Mouse (Mus musculus) cortical plate, adult 2 months (tissue): ENCODE data around the gene Sox6.

Experiments
- CTCF ChIP-seq: fragments of 200-500 bp; IDR thresholded peaks from 2 replicates; pipeline ENCODE4 v1.5.1; 2011; ENCODE audit warnings: mild to moderate bottlenecking, control low read depth, low read length; ENCODE audit not compliant: insufficient read depth; ENCODE audit errors: extremely low read depth
- POLR2A ChIP-seq: fragments of 200-500 bp; IDR thresholded peaks from 2 replicates; pipeline ENCODE4 v1.6.1; 2011; ENCODE audit warnings: mild to moderate bottlenecking, low read length, control low read depth; ENCODE audit not compliant: insufficient read depth; ENCODE audit errors: extremely low read depth

DNA sequence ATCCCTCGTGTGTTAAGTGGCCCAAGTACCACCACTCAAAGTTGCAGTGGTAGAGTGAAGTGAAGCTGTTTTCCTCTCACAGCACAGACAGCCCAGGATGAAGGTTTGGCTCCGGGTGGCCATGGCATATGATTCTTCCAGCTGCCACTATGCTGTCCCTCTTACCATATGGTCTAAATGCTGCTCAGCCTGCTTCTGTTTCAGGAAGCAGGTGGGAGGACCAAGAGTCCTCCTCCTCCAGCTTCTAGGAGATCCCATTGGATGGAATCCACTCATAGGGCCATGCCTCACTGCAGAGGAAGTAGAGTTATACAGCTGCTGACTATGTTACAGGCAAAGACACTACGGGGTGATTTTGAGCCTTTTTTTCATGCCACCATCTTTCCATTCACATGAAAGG is 591.5 kb downstream of the Sox6 start:
- TF ChIP-seq CTCF (no peak), POLR2A (no peak)
